Mouse (Mus musculus) embryonic fibroblast, embryonic 13.5 days (primary cell): ENCODE data around the gene Ryr2.

Source experiments
- CTCF ChIP-seq: IDR thresholded peaks from 2 replicates; pipeline ENCODE4 v1.5.1; 2011; ENCODE audit warnings: mild to moderate bottlenecking, control low read depth, low read length, moderate library complexity, borderline replicate concordance; ENCODE audit not compliant: insufficient read depth
- POLR2A ChIP-seq: IDR thresholded peaks from 2 replicates; pipeline ENCODE4 v1.6.1; 2011; ENCODE audit warnings: low read depth, mild to moderate bottlenecking, control low read depth, low read length, moderate library complexity

- TF ChIP-seq POLR2A (no peak), CTCF (no peak)
These were observed 482.2 kb downstream of the Ryr2 start for GRCm38 (mm10) chr13:11624513-11624912.
